Mouse (Mus musculus): Measurements from ENCODE around the gene Cry2. TPM values are rescaled to one million over a fixed set of nuclear protein-coding genes. Genes with fewer than 3 reads are reported as not detected.

The Cry2 gene
- polyA plus RNA-seq, 1 experiment from 2014 or later: 23.4 TPM

- no peaks in the 10 kb centered on the region for H3K9me3 ChIP-seq (replicated peaks; ENCODE audit: control insufficient read depth, low read length)
- H3K4me1 ChIP-seq (ENCODE audit: control insufficient read depth, insufficient read depth, low read length): peaks cover 45% of the 10 kb centered on the region
- peak within 1 kb of the TSS; percentile 90 for H3K27ac ChIP-seq (ENCODE audit: low read length)
- peak within 1 kb of the TSS; percentile 81 for H3K4me3 ChIP-seq (replicated peaks; ENCODE audit: low read length)
- 1% methylated on average over 16 of the region's 16 CpGs for WGBS
- H3K9ac ChIP-seq (ENCODE audit: low read length): peak within 1 kb of the TSS; percentile 82
- ATAC-seq (ENCODE audit: insufficient read depth, low FRiP score): no peak
- peaks cover 9% of the 10 kb centered on the region; the same call in 1 of the 2 replicates for H3K27me3 ChIP-seq (ENCODE audit: control insufficient read depth, insufficient read depth, low read length)
- peak within 1 kb of the TSS; percentile 89 for H3K4me2 ChIP-seq (ENCODE audit: low read depth, low read length)
- H3K36me3 ChIP-seq (ENCODE audit: control insufficient read depth, insufficient read depth, low read length): no peaks in the 10 kb centered on the region
Observed at GRCm38 (mm10) chr2:92374514-92374913, 59.3 kb downstream of the Cry2 start, which contains the start of the genes Pex16 and Large2. Pex16 (plus strand) TSS chr2:92374676. Large2 (minus strand) TSS chr2:92374869.

- Histone ChIP-seq H3K27ac (ENCODE audit: low read length) (peak overlapping the region; percentile 90), H3K4me1 (ENCODE audit: control insufficient read depth, insufficient read depth, low read length) (peaks cover 45% of the 10 kb centered on the region), H3K4me2 (ENCODE audit: low read depth, low read length) (no peak overlapping the region), H3K27me3 (ENCODE audit: control insufficient read depth, insufficient read depth, low read length) (peaks cover 9% of the 10 kb centered on the region; the same call in 1 of the 2 replicates), H3K9me3 (replicated peaks; ENCODE audit: control insufficient read depth, low read length) (no peaks in the 10 kb centered on the region), H3K4me3 (replicated peaks; ENCODE audit: low read length) (no peak overlapping the region), H3K36me3 (ENCODE audit: control insufficient read depth, insufficient read depth, low read length) (no peaks in the 10 kb centered on the region), H3K9ac (ENCODE audit: low read length) (peak overlapping the region; percentile 34; the same call in 1 of the 2 replicates)
- ATAC-seq (ENCODE audit: insufficient read depth, low FRiP score): no peak
- WGBS: 71% methylated on average over 11 of the region's 11 CpGs
Observed at GRCm38 (mm10) chr2:92373437-92373813, 60.4 kb downstream of the Cry2 start.

GRCm38 (mm10) chr2:92372767-92373436, 60.9 kb downstream of the Cry2 start:
- H3K36me3 ChIP-seq (ENCODE audit: control insufficient read depth, insufficient read depth, low read length): no peaks in the 10 kb centered on the region
- WGBS: 48% methylated on average over 9 of the region's 9 CpGs
- no peak for ATAC-seq (ENCODE audit: insufficient read depth, low FRiP score)
- no peak overlapping the region for H3K4me3 ChIP-seq (replicated peaks; ENCODE audit: low read length)
- H3K9me3 ChIP-seq (replicated peaks; ENCODE audit: control insufficient read depth, low read length): no peaks in the 10 kb centered on the region
- no peak overlapping the region for H3K4me2 ChIP-seq (ENCODE audit: low read depth, low read length)
- H3K27ac ChIP-seq (ENCODE audit: low read length): peak overlapping the region; percentile 90
- H3K4me1 ChIP-seq (ENCODE audit: control insufficient read depth, insufficient read depth, low read length): peaks cover 45% of the 10 kb centered on the region
- H3K27me3 ChIP-seq (ENCODE audit: control insufficient read depth, insufficient read depth, low read length): peaks cover 9% of the 10 kb centered on the region; the same call in 1 of the 2 replicates
- peak overlapping the region; percentile 34 for H3K9ac ChIP-seq (ENCODE audit: low read length)

GRCm38 (mm10) chr2:92371971-92372690, 61.7 kb downstream of the Cry2 start:
- 24% methylated on average over 10 of the region's 10 CpGs for WGBS
- ATAC-seq (ENCODE audit: insufficient read depth, low FRiP score): no peak
- 0 out of 2 replicates have a peak overlapping the region, but pooled peaks have one; percentile 53 for H3K4me3 ChIP-seq (replicated peaks; ENCODE audit: low read length)
- H3K36me3 ChIP-seq (ENCODE audit: control insufficient read depth, insufficient read depth, low read length): no peaks in the 10 kb centered on the region
- peak overlapping the region; percentile 90 for H3K27ac ChIP-seq (ENCODE audit: low read length)
- no peaks in the 10 kb centered on the region for H3K9me3 ChIP-seq (replicated peaks; ENCODE audit: control insufficient read depth, low read length)
- H3K4me2 ChIP-seq (ENCODE audit: low read depth, low read length): no peak overlapping the region; the same call in 1 of the 2 replicates
- H3K27me3 ChIP-seq (ENCODE audit: control insufficient read depth, insufficient read depth, low read length): peaks cover 9% of the 10 kb centered on the region; the same call in 1 of the 2 replicates
- peak overlapping the region; percentile 74; the same call in 1 of the 2 replicates for H3K9ac ChIP-seq (ENCODE audit: low read length)
- peaks cover 45% of the 10 kb centered on the region for H3K4me1 ChIP-seq (ENCODE audit: control insufficient read depth, insufficient read depth, low read length)

- Histone ChIP-seq H3K36me3 (ENCODE audit: control insufficient read depth, insufficient read depth, low read length) (no peaks in the 10 kb centered on the region), H3K9ac (ENCODE audit: low read length) (peak overlapping the region; percentile 74), H3K4me3 (replicated peaks; ENCODE audit: low read length) (peak overlapping the region; percentile 53), H3K27ac (ENCODE audit: low read length) (peak overlapping the region; percentile 90), H3K4me2 (ENCODE audit: low read depth, low read length) (peak overlapping the region; percentile 76), H3K27me3 (ENCODE audit: control insufficient read depth, insufficient read depth, low read length) (peaks cover 9% of the 10 kb centered on the region; the same call in 1 of the 2 replicates), H3K9me3 (replicated peaks; ENCODE audit: control insufficient read depth, low read length) (no peaks in the 10 kb centered on the region), H3K4me1 (ENCODE audit: control insufficient read depth, insufficient read depth, low read length) (peaks cover 41% of the 10 kb centered on the region)
- peak; percentile 55 for ATAC-seq (ENCODE audit: insufficient read depth, low FRiP score)
- WGBS: 4% methylated on average over 45 of the region's 45 CpGs
Observed at GRCm38 (mm10) chr2:92370821-92371805, 62.7 kb downstream of the Cry2 start.

- Histone ChIP-seq H3K9ac (ENCODE audit: low read length) (peak overlapping the region; percentile 74), H3K4me2 (ENCODE audit: low read depth, low read length) (peak overlapping the region; percentile 76), H3K27ac (ENCODE audit: low read length) (no peak overlapping the region; the same call in 1 of the 2 replicates), H3K27me3 (ENCODE audit: control insufficient read depth, insufficient read depth, low read length) (peaks cover 9% of the 10 kb centered on the region; the same call in 1 of the 2 replicates), H3K9me3 (replicated peaks; ENCODE audit: control insufficient read depth, low read length) (no peaks in the 10 kb centered on the region), H3K4me1 (ENCODE audit: control insufficient read depth, insufficient read depth, low read length) (peaks cover 36% of the 10 kb centered on the region), H3K36me3 (ENCODE audit: control insufficient read depth, insufficient read depth, low read length) (no peaks in the 10 kb centered on the region), H3K4me3 (replicated peaks; ENCODE audit: low read length) (peak overlapping the region; percentile 53)
- WGBS: 12% methylated on average over 19 of the region's 19 CpGs
- ATAC-seq (ENCODE audit: insufficient read depth, low FRiP score): no peak
Observed at GRCm38 (mm10) chr2:92370375-92370774, 63.5 kb downstream of the Cry2 start.

GRCm38 (mm10) chr2:92367383-92368029, 66.3 kb downstream of the Cry2 start:
- no peak overlapping the region for H3K9ac ChIP-seq (ENCODE audit: low read length)
- WGBS: 21% methylated on average over 20 of the region's 20 CpGs
- no peak overlapping the region for H3K4me3 ChIP-seq (replicated peaks; ENCODE audit: low read length)
- H3K9me3 ChIP-seq (replicated peaks; ENCODE audit: control insufficient read depth, low read length): no peaks in the 10 kb centered on the region
- H3K4me1 ChIP-seq (ENCODE audit: control insufficient read depth, insufficient read depth, low read length): peaks cover 19% of the 10 kb centered on the region
- ATAC-seq (ENCODE audit: insufficient read depth, low FRiP score): no peak
- H3K27me3 ChIP-seq (ENCODE audit: control insufficient read depth, insufficient read depth, low read length): peaks cover 9% of the 10 kb centered on the region; the same call in 1 of the 2 replicates
- H3K36me3 ChIP-seq (ENCODE audit: control insufficient read depth, insufficient read depth, low read length): no peaks in the 10 kb centered on the region
- H3K27ac ChIP-seq (ENCODE audit: low read length): no peak overlapping the region
- H3K4me2 ChIP-seq (ENCODE audit: low read depth, low read length): no peak overlapping the region

GRCm38 (mm10) chr2:92365568-92365967, 68.3 kb downstream of the Cry2 start:
- ATAC-seq (ENCODE audit: insufficient read depth, low FRiP score): no peak
- WGBS: 88% methylated on average over 10 of the region's 10 CpGs
- Histone ChIP-seq H3K36me3 (ENCODE audit: control insufficient read depth, insufficient read depth, low read length) (no peaks in the 10 kb centered on the region), H3K9me3 (replicated peaks; ENCODE audit: control insufficient read depth, low read length) (no peaks in the 10 kb centered on the region), H3K4me3 (replicated peaks; ENCODE audit: low read length) (no peak overlapping the region), H3K9ac (ENCODE audit: low read length) (no peak overlapping the region), H3K27me3 (ENCODE audit: control insufficient read depth, insufficient read depth, low read length) (peaks cover 9% of the 10 kb centered on the region; the same call in 1 of the 2 replicates), H3K4me1 (ENCODE audit: control insufficient read depth, insufficient read depth, low read length) (peaks cover under 1% of the 10 kb centered on the region; the same call in 1 of the 2 replicates), H3K4me2 (ENCODE audit: low read depth, low read length) (no peak overlapping the region), H3K27ac (ENCODE audit: low read length) (no peak overlapping the region)
